Mouse (Mus musculus) embryonic facial prominence, embryonic 13.5 days (tissue): Measurements from ENCODE around the gene Tcf21. TPM values are rescaled to one million over a fixed set of nuclear protein-coding genes. Genes with fewer than 3 reads are reported as not detected.

Experiments
- polyA plus RNA-seq: library from polyadenylated mRNA; unstranded; fragments of >200 nt; fragmentation: Nextera tagmentation; extraction: Ambion mirVana; gene quantifications from 2 replicates; pipeline ENCODE4 v1.2.1, GENCODE M21; 2015

The Tcf21 gene
- polyA plus RNA-seq, 1 experiment from 2014 or later: 1.7 TPM

Other genes with a start within 250 kb of the Tcf21 start
- 3.3 and 4.4 TPM in 2 replicates for gene Slc2a12, start 175.2 kb downstream of the Tcf21 start, polyA plus RNA-seq
- 66.0 and 70.7 TPM in 2 replicates for gene Tbpl1, start 88.2 kb downstream of the Tcf21 start, polyA plus RNA-seq